Mouse (Mus musculus) midbrain, embryonic 10.5 days (tissue): ENCODE results near the gene Dusp3. TPM values are rescaled to one million over a fixed set of nuclear protein-coding genes. Genes with fewer than 3 reads are reported as not detected.
"Not testable (repeated sequence)": the region's sequence is repeated elsewhere in the genome, so short reads cannot be mapped to it uniquely, and the experiment has no call there.

Source experiments
- DNase-seq: peaks from one replicate; pipeline ENCODE4 v3.0.0-alpha.2; 2017; ENCODE audit warnings: low spot score
- H3K27ac ChIP-seq: fragments of 300-500 bp; sonication (generic); replicated peaks from 2 replicates; pipeline ENCODE4 v1.5.1; 2016; ENCODE audit warnings: mild to moderate bottlenecking
- H3K27me3 ChIP-seq: fragments of 300-500 bp; sonication (generic); 2 replicates; pipeline ENCODE4 v1.6.1; 2016; ENCODE audit warnings: low read depth, mild to moderate bottlenecking; ENCODE audit not compliant: poor library complexity, severe bottlenecking
- H3K36me3 ChIP-seq: fragments of 300-500 bp; sonication (generic); 2 replicates; pipeline ENCODE4 v1.6.1; 2016; ENCODE audit warnings: mild to moderate bottlenecking, moderate library complexity
- H3K4me1 ChIP-seq: fragments of 300-500 bp; sonication (generic); 2 replicates; pipeline ENCODE4 v1.6.1; 2016
- H3K4me3 ChIP-seq: fragments of 300-500 bp; sonication (generic); 2 replicates; pipeline ENCODE4 v1.5.1; 2016; ENCODE audit warnings: mild to moderate bottlenecking, moderate library complexity
- H3K9me3 ChIP-seq: fragments of 300-500 bp; sonication (generic); replicated peaks from 2 replicates; pipeline ENCODE4 v1.6.1; 2016; ENCODE audit warnings: mild to moderate bottlenecking
- WGBS: fragments of 180-500 bp; shearing (Covaris S2); methylation state at CpG from one replicate; pipeline ENCODE4 v1.1.7; 2016; 5-methylcytosine and 5-hydroxymethylcytosine counted together
- polyA plus RNA-seq: library from polyadenylated mRNA; unstranded; fragments of >200 nt; fragmentation: Nextera tagmentation; extraction: Ambion mirVana; gene quantifications from 2 replicates; pipeline ENCODE4 v1.2.1, GENCODE M21; 2016

Gene Dusp3
- polyA plus RNA-seq, 1 experiment from 2014 or later: 13.1 TPM

DNA sequence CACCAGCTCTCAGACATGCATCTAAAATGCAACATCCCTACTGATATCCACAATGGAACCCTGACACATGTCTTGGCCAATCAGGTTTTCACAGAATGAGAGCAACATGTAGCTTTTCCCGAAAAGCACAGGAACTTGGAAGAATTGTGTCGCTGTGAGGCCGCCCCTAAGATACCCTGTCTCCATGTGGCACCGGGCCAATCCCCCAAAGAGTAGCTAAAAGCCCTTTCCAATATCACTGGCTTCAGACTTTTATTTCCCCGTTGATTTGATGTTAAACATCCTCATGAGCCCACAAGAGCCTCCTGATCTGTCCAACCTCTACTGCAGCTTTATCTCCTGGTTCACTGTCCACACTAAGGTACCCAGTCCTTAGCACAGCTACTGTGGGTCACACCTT is 19.9 kb upstream of the Dusp3 start:
- DNase-seq: no peak
- H3K4me3 ChIP-seq: no peak overlapping the region
- peaks cover 81% of the 10 kb centered on the region for H3K36me3 ChIP-seq
- H3K27me3 ChIP-seq: no peaks in the 10 kb centered on the region
- H3K4me1 ChIP-seq: peaks cover 13% of the 10 kb centered on the region
- H3K9me3 ChIP-seq: peaks cover 6% of the 10 kb centered on the region
- peak overlapping the region; percentile 28; the same call in 1 of the 2 replicates for H3K27ac ChIP-seq
- WGBS: 89% methylated on average over 5 of the region's 5 CpGs

DNA sequence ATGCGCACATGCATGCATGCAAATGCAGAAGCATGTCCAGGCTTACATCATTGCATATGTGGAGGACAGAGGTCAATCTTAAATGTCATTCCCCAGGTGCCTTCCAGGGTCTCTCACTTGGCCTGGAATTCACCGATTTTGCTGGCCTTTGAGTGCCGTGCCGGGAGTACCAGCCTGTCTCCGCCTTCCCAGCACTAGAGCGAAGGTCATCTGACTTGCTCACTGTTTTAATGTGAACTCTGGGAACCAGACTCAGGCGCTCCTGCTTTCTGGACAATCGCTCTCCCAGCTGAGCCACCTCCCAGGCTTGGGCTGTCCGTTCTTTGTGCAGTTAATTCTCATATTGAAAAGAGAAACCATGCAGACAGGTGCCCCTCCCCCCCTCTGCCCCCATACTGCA is 19.5 kb upstream of the Dusp3 start:
- Histone ChIP-seq H3K27me3 (no peaks in the 10 kb centered on the region), H3K4me1 (peaks cover 13% of the 10 kb centered on the region), H3K4me3 (no peak overlapping the region), H3K9me3 (peaks cover 6% of the 10 kb centered on the region), H3K36me3 (peaks cover 81% of the 10 kb centered on the region), H3K27ac (peak overlapping the region; percentile 28; the same call in 1 of the 2 replicates)
- WGBS: 84% methylated on average over 9 of the region's 9 CpGs
- DNase-seq: no peak

DNA sequence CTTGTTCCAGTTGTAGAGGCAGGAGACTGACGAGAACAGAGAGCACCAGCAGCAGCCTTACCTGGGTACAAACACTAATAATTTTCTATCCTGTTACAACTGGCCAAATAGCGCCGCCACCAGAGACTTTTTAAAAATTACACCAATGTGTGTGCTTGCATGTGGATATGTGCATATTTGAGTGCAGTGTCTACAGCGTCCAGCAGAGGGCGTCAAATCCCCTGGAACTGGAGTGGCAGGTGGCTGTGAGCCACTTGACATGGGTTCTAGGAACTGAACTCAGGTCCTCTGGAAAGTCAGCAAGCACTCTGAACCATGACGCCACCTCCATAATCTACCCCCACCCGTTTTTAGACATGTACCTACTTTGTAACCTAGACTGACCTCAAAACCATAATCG is 17.4 kb upstream of the Dusp3 start:
- no peaks in the 10 kb centered on the region for H3K27me3 ChIP-seq
- peaks cover 12% of the 10 kb centered on the region for H3K4me1 ChIP-seq
- no peak overlapping the region for H3K27ac ChIP-seq
- WGBS: 90% methylated on average over 8 of the region's 8 CpGs
- H3K4me3 ChIP-seq: no peak overlapping the region
- no peak for DNase-seq
- peaks cover 6% of the 10 kb centered on the region for H3K9me3 ChIP-seq
- peaks cover 73% of the 10 kb centered on the region for H3K36me3 ChIP-seq

DNA sequence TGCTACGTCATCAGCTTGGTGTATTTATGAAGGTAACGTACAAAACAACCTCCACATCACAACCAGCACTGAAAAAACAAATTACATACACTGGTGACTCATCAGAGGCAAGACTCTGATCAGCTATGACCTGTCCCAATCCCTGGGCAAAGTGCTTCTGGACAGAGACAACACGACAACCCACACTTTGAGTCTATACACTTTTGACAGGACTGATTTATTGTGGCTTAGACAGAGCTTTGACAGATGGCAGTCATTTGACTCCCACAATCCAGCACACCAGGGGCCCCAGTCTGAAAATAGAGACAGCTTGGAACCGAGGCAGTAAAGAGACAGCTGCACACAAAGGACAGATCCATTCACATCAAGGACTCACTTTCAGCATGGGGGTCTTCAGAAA is 12.7 kb upstream of the Dusp3 start:
- Histone ChIP-seq H3K36me3 (peaks cover 29% of the 10 kb centered on the region), H3K27ac (no peak overlapping the region), H3K9me3 (peaks cover 3% of the 10 kb centered on the region), H3K4me3 (no peak overlapping the region), H3K4me1 (peaks cover 2% of the 10 kb centered on the region), H3K27me3 (no peaks in the 10 kb centered on the region)
- no peak for DNase-seq
- whole genome bisulfite sequencing: 68% methylated on average over 4 of the region's 4 CpGs

DNA sequence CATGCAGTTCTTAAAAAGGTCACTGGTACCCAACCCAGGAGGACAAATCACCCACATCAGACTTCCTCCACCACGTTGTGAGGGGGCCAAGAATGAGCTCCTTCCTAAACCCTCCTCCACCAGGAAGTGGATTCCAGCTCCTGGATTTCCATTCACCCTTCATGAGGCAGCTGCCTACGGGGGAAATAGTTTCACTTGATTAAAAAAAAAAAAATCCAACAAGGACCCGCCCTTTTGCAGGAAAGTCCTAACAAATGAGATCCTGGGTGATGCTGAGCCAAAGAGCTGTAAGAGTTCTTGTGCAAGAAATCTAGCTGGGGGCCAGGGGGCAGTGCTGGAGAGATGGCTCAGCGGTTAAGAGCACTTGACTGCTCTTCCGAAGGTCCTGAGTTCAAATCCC is 11.4 kb upstream of the Dusp3 start:
- 67% methylated on average over 5 of the region's 5 CpGs for WGBS
- no peak overlapping the region for H3K4me3 ChIP-seq
- H3K36me3 ChIP-seq: peaks cover 18% of the 10 kb centered on the region
- H3K27ac ChIP-seq: no peak overlapping the region
- H3K4me1 ChIP-seq: peaks cover 2% of the 10 kb centered on the region
- H3K9me3 ChIP-seq: no peaks in the 10 kb centered on the region
- no peaks in the 10 kb centered on the region for H3K27me3 ChIP-seq
- DNase-seq: no peak

DNA sequence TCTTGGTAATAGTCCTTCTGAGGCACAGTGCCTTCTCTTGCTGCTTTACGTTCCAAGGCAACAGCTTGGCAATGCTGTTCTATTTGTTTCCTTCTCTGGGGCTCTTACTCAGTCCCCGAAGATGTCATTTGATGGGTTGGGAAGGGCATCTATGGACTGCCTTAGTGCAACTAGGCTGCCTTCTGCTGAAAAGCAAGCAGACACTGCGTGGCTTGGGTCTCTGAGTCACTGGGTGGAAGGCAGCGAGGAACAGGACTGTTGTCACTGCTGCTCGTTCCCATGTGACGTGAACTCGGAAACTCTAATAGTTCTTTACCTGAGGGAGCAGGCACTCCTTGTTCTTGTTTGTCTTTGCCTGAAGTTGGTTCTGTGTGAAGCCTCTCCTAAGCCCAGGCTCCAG is 9.1 kb upstream of the Dusp3 start:
- no peak for DNase-seq

DNA sequence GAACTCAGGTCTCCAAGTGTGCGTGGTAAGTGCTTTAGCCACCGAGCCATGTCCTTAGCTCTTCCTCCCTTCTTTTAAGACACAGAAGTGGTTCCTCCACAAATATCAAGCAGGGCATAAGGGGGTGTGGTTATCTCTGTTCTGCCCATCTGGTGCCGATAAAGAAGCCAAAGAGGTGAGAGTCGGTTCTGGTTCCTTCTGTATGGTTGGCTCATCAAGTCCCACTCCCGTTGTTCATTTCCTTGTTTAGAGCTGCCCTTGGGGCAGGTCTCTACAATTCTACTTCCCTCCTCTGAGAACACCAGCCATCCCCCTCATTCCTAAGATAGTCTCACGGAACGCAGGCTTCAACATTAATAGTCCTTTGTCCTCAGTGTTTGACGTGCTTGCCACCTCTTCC is 7.3 kb upstream of the Dusp3 start:
- Histone ChIP-seq H3K27ac (no peak overlapping the region), H3K4me1 (no peaks in the 10 kb centered on the region; the same call in 1 of the 2 replicates), H3K4me3 (no peak overlapping the region), H3K9me3 (no peaks in the 10 kb centered on the region), H3K36me3 (no peaks in the 10 kb centered on the region), H3K27me3 (0 out of 2 replicates have a peak, but pooled peaks cover 5% of the 10 kb centered on the region)
- DNase-seq: no peak
- 83% methylated on average over 8 of the region's 8 CpGs for WGBS

More for the DNA sequence above, 9.1 kb upstream of the Dusp3 start:
- Histone ChIP-seq H3K4me3 (no peak overlapping the region), H3K4me1 (peaks cover 2% of the 10 kb centered on the region), H3K36me3 (peaks cover 9% of the 10 kb centered on the region; the same call in 1 of the 2 replicates), H3K27me3 (no peaks in the 10 kb centered on the region), H3K9me3 (no peaks in the 10 kb centered on the region), H3K27ac (no peak overlapping the region)
- 89% methylated on average over 7 of the region's 7 CpGs for WGBS

DNA sequence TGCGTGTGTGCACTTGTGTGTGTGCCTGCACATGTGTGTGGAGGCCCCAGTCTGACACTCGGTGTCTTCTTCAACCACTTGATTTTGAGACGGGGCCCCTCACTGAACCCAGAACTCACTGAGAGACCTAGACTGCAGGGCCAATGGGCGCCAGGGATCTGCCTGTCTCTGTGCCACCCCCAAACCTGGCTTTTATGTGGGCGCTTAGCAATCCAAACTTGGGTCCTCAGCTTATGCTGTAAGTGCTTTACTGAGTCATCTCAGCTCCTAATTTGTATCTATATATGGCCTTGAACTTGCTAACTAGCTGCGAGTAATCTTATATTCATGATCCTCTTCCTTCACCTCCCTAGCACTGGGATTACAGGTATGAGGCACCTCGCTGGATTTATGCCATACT is 5.6 kb upstream of the Dusp3 start:
- no peak for DNase-seq
- 88% methylated on average over 7 of the region's 7 CpGs for WGBS
- Histone ChIP-seq H3K36me3 (no peaks in the 10 kb centered on the region), H3K27me3 (peaks cover 18% of the 10 kb centered on the region), H3K9me3 (no peaks in the 10 kb centered on the region), H3K4me3 (no peak overlapping the region), H3K4me1 (no peaks in the 10 kb centered on the region; the same call in 1 of the 2 replicates), H3K27ac (no peak overlapping the region)

DNA sequence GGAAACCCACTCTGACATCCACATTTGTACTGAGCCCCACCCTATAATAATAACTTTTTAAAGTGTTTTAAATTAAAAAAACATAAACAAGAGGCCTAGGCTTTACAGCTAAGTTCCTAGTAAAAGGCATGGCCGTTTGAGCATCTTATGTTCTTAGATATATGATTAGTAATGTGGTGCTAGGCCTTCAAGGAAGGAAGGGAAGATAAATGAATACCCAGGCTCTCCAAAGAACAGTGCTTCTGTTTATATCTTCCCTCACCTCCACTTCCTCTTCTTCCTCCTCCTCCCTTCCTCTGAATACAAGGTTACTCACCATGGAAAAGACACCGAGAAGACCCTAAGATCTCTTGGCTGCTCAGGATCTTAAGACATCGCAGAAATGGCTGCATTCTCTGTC is 5.0 kb upstream of the Dusp3 start:
- H3K4me1 ChIP-seq: peaks cover 3% of the 10 kb centered on the region; the same call in 1 of the 2 replicates
- no peak overlapping the region for H3K4me3 ChIP-seq
- WGBS: 82% methylated on average over 3 of the region's 3 CpGs
- H3K27ac ChIP-seq: no peak overlapping the region
- H3K9me3 ChIP-seq: no peaks in the 10 kb centered on the region
- no peak for DNase-seq
- H3K27me3 ChIP-seq: peaks cover 24% of the 10 kb centered on the region
- no peaks in the 10 kb centered on the region for H3K36me3 ChIP-seq

DNA sequence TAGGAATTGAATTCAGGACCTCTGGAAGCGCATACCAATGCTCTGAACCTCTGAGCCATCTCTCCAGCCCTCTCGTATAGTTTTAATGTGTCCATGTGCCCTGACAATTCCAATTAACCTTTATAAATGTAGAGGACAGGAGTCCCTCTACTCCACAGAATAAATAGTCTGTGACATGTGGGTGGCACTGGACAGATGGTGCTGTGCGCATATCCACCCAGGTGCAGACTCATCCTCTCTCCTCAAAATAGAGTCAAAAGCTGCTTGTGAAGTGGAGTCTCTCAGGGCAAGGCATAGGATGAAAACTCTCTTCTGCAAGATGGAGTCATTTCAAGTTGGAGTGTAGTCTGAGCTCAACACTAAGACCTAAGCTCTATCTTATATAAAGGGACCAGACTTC is 3.4 kb upstream of the Dusp3 start:
- peaks cover 10% of the 10 kb centered on the region; the same call in 1 of the 2 replicates for H3K4me1 ChIP-seq

DNA sequence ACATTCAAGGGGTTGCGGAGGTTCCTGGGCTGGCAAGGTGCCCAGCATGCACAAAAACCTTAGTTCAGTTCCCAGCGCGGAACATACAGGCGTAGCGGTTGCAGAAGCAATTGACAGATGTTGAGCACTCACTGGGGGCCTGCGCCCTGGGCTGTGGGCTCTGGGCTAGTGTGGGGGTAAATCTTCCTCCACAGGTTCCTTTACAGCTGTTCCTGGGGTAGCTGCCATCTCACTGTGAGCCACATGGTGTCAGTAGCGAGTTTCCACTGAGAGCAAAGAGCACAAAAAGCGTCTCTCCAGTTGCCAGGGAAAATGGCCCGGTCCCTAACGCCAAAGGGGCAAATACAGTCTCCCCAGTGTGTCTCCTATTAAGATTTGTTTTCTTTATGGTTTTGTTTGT is 823 bp downstream of the Dusp3 start:
- Histone ChIP-seq H3K27ac (no peak overlapping the region), H3K27me3 (peaks cover 42% of the 10 kb centered on the region), H3K9me3 (no peaks in the 10 kb centered on the region), H3K4me3 (no peak overlapping the region), H3K36me3 (0 out of 2 replicates have a peak, but pooled peaks cover 4% of the 10 kb centered on the region), H3K4me1 (peaks cover 36% of the 10 kb centered on the region)
- peak; percentile 85 for DNase-seq
- 12% methylated on average over 10 of the region's 10 CpGs for WGBS

More for the DNA sequence above, 3.4 kb upstream of the Dusp3 start:
- Histone ChIP-seq H3K4me3 (no peak overlapping the region), H3K27ac (no peak overlapping the region), H3K27me3 (peaks cover 36% of the 10 kb centered on the region), H3K9me3 (no peaks in the 10 kb centered on the region), H3K36me3 (no peaks in the 10 kb centered on the region)
- WGBS: 91% methylated on average over 3 of the region's 3 CpGs
- DNase-seq: no peak

DNA sequence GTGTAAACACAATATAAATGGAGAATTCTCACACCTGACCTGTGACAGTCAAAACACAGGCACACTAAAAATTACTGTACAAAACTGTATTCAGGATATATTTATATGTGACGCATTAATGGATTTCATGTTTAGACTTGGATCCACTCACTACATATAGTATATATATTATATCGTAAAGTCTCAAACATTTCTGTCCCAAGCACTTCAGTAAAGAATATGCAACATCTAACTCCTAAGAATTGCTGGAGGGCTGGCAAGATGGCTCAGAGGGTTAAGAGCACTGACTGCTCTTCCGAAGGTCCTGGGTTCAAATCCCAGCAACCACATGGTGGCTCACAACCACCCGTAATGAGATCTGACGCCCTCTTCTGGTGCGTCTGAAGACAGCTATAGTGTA is 1.4 kb downstream of the Dusp3 start:
- not testable (repeated sequence) for H3K36me3 ChIP-seq, H3K9me3 ChIP-seq, DNase-seq, H3K27ac ChIP-seq, H3K4me3 ChIP-seq
- 67% methylated on average over 6 of the region's 6 CpGs for WGBS
- Histone ChIP-seq H3K27me3 (peaks cover 39% of the 10 kb centered on the region), H3K4me1 (peaks cover 40% of the 10 kb centered on the region)

DNA sequence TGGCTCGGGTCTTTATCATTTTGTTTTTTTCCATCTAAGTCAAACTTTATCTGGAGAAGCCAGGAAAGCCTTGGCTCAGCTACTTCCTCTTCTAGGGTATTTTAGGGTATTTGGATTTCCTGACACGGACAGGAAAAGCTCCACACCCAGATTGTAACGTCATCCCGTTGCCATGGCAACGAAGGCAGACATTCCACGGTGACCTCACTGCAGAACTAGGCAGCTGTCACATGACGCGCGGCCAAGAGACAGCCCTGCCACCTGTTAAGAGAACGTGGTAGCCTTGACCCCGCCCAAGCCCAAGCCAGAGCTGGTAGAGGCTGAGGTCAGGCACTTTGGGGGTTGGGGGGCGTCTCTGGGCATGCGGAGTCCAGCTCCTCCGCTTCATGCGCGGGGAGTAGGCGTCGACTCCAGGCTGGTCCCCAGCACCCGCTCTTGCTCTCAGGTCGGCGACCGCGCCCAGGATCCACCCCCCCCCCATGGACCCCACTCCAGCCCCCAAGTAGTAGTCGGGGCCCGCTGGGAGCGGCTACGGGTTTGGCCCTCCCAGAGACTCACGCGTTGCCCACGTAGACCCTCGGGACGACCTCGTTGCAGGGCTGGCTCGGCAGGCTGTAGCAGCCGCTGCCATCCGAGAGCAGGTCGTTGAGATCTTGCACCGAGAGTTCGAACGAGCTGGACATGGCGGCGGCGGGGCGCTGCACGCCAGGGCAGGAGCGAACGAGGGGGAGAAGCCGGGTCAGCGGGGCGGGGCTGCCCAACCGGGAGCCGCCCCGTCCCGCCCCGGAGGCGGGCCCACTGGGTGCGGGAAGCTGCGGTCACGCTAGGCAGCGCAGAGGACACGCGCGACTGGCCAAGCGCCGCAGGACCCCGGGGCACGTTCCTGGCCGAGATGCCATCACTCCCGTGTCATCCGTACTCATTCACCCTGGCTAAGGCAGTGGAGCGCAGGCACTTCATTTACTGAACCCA is 2.5 kb downstream of the Dusp3 start, which contains the start of gene Cfap97d1:
Cfap97d1 (plus strand) TSS at position 226 of the 972 bp plus-strand sequence.
- Histone ChIP-seq H3K36me3 (peaks cover 11% of the 10 kb centered on the region), H3K4me1 (peaks cover 40% of the 10 kb centered on the region), H3K4me3 (peak within 1 kb of the TSS; percentile 66), H3K27me3 (peaks cover 38% of the 10 kb centered on the region), H3K9me3 (no peaks in the 10 kb centered on the region), H3K27ac (peak within 1 kb of the TSS; percentile 84)
- 1% methylated on average over 71 of the region's 71 CpGs for WGBS
- DNase-seq: peak; percentile 91
